Mouse (Mus musculus) limb, embryonic 12.5 days (tissue): ENCODE data around the gene Ccdc36. TPM values are rescaled to one million over a fixed set of nuclear protein-coding genes. Genes with fewer than 3 reads are reported as not detected.
A peak's percentile ranks its signal among the peaks of the same experiment; 100 is the strongest.

Experiments
- ATAC-seq: fragments of 200-750 bp; cut with Nextera tagmentation; 2 replicates; pipeline ENCODE4 v1.8.0; 2017; ENCODE audit warnings: low read depth, moderate TSS enrichment; ENCODE audit not compliant: insufficient number of reproducible peaks, insufficient read depth, low FRiP score, low TSS enrichment
- H3K27ac ChIP-seq: fragments of 300-500 bp; sonication (generic); 2 replicates; pipeline ENCODE4 v1.5.1; 2016; ENCODE audit warnings: mild to moderate bottlenecking, moderate library complexity
- H3K27me3 ChIP-seq: fragments of 300-500 bp; sonication (generic); 2 replicates; pipeline ENCODE4 v1.6.1; 2016; ENCODE audit warnings: mild to moderate bottlenecking, moderate library complexity
- H3K36me3 ChIP-seq: fragments of 300-500 bp; sonication (generic); 2 replicates; pipeline ENCODE4 v1.6.1; 2016; ENCODE audit warnings: mild to moderate bottlenecking, moderate library complexity
- H3K4me1 ChIP-seq: fragments of 300-500 bp; sonication (generic); replicated peaks from 2 replicates; pipeline ENCODE4 v1.6.1; 2016
- H3K4me2 ChIP-seq: fragments of 300-500 bp; sonication (generic); 2 replicates; pipeline ENCODE4 v1.6.1; 2016; ENCODE audit warnings: mild to moderate bottlenecking, moderate library complexity
- H3K4me3 ChIP-seq: fragments of 300-500 bp; sonication (generic); replicated peaks from 2 replicates; pipeline ENCODE4 v1.5.1; 2016; ENCODE audit warnings: mild to moderate bottlenecking
- H3K9ac ChIP-seq: fragments of 300-500 bp; sonication (generic); replicated peaks from 2 replicates; pipeline ENCODE4 v1.6.1; 2016; ENCODE audit warnings: mild to moderate bottlenecking, moderate library complexity
- H3K9me3 ChIP-seq: fragments of 300-500 bp; sonication (generic); 2 replicates; pipeline ENCODE4 v1.6.1; 2016; ENCODE audit warnings: mild to moderate bottlenecking, moderate library complexity
- WGBS: fragments of 180-500 bp; shearing (Covaris S2); methylation state at CpG from one replicate; pipeline ENCODE4 v1.1.7; 2016; 5-methylcytosine and 5-hydroxymethylcytosine counted together
- polyA plus RNA-seq: library from polyadenylated mRNA; unstranded; fragments of >200 nt; fragmentation: Nextera tagmentation; extraction: Ambion mirVana; gene quantifications from 2 replicates; pipeline ENCODE4 v1.2.1, GENCODE M21; 2016

The Ccdc36 gene
- polyA plus RNA-seq, 1 experiment from 2014 or later, result 2.1 TPM

GRCm38 (mm10) chr9:108445125-108445524 lies 16.8 kb upstream of the Ccdc36 start:
- no peak for ATAC-seq
- WGBS, result 65% methylated on average over 9 of the region's 9 CpGs

GRCm38 (mm10) chr9:108441236-108441919 lies 13.1 kb upstream of the Ccdc36 start:
- whole genome bisulfite sequencing, result 92% methylated on average over 11 of the region's 11 CpGs
- H3K9ac ChIP-seq, result no peak overlapping the region
- no peaks in the 10 kb centered on the region for H3K27me3 ChIP-seq
- H3K4me1 ChIP-seq, result 0 out of 2 replicates have a peak, but pooled peaks cover 3% of the 10 kb centered on the region
- H3K27ac ChIP-seq, result no peak overlapping the region
- H3K9me3 ChIP-seq, result no peaks in the 10 kb centered on the region
- ATAC-seq, result no peak
- H3K4me3 ChIP-seq, result no peak overlapping the region
- H3K4me2 ChIP-seq, result no peak overlapping the region
- no peaks in the 10 kb centered on the region for H3K36me3 ChIP-seq

More at GRCm38 (mm10) chr9:108445125-108445524, 16.8 kb upstream of the Ccdc36 start:
- Histone ChIP-seq H3K36me3 (peaks cover 23% of the 10 kb centered on the region), H3K9ac (no peak overlapping the region), H3K27me3 (no peaks in the 10 kb centered on the region), H3K4me3 (no peak overlapping the region), H3K9me3 (no peaks in the 10 kb centered on the region), H3K4me1 (peaks cover 12% of the 10 kb centered on the region), H3K27ac (no peak overlapping the region), H3K4me2 (no peak overlapping the region)

- no peak overlapping the region for H3K4me2 ChIP-seq
- H3K4me1 ChIP-seq, result 0 out of 2 replicates have a peak, but pooled peaks cover 2% of the 10 kb centered on the region
- no peak overlapping the region; the same call in 1 of the 2 replicates for H3K9ac ChIP-seq
- H3K27ac ChIP-seq, result no peak overlapping the region
- ATAC-seq, result no peak
- no peaks in the 10 kb centered on the region for H3K27me3 ChIP-seq
- WGBS, result 80% methylated on average over 5 of the region's 5 CpGs
- H3K36me3 ChIP-seq, result no peaks in the 10 kb centered on the region
- H3K4me3 ChIP-seq, result no peak overlapping the region
- no peaks in the 10 kb centered on the region for H3K9me3 ChIP-seq
These were observed 12.2 kb upstream of the Ccdc36 start for GRCm38 (mm10) chr9:108440485-108440884.

GRCm38 (mm10) chr9:108439176-108439575 lies 10.9 kb upstream of the Ccdc36 start:
- H3K27ac ChIP-seq, result no peak overlapping the region
- no peaks in the 10 kb centered on the region for H3K9me3 ChIP-seq
- H3K4me3 ChIP-seq, result no peak overlapping the region
- 81% methylated on average over 6 of the region's 6 CpGs for WGBS
- no peaks in the 10 kb centered on the region for H3K36me3 ChIP-seq
- no peak for ATAC-seq
- no peaks in the 10 kb centered on the region for H3K27me3 ChIP-seq
- no peak overlapping the region for H3K4me2 ChIP-seq
- H3K4me1 ChIP-seq, result no peaks in the 10 kb centered on the region
- H3K9ac ChIP-seq, result no peak overlapping the region

- Histone ChIP-seq H3K4me1 (0 out of 2 replicates have a peak, but pooled peaks cover 5% of the 10 kb centered on the region), H3K9me3 (no peaks in the 10 kb centered on the region), H3K27me3 (no peaks in the 10 kb centered on the region), H3K4me3 (no peak within 1 kb of the TSS), H3K4me2 (no peak within 1 kb of the TSS), H3K36me3 (no peaks in the 10 kb centered on the region), H3K27ac (no peak within 1 kb of the TSS), H3K9ac (no peak within 1 kb of the TSS)
- 82% methylated on average over 3 of the region's 3 CpGs for WGBS
- ATAC-seq, result no peak
These were observed 7.9 kb upstream of the Ccdc36 start, which contains the start of gene BC048562 for GRCm38 (mm10) chr9:108436182-108436581. Gene BC048562, plus strand, starts transcription at chr9:108436482.

GRCm38 (mm10) chr9:108431431-108432067 lies 3.3 kb upstream of the Ccdc36 start:
- 0 out of 2 replicates have a peak overlapping the region, but pooled peaks have one; percentile 32 for H3K9ac ChIP-seq
- no peaks in the 10 kb centered on the region for H3K27me3 ChIP-seq
- H3K9me3 ChIP-seq, result no peaks in the 10 kb centered on the region
- no peaks in the 10 kb centered on the region for H3K36me3 ChIP-seq
- peak overlapping the region; percentile 27 for H3K4me3 ChIP-seq
- H3K4me1 ChIP-seq, result 0 out of 2 replicates have a peak, but pooled peaks cover 5% of the 10 kb centered on the region
- no peak overlapping the region for H3K27ac ChIP-seq
- peak overlapping the region; percentile 50 for H3K4me2 ChIP-seq
- WGBS, result 36% methylated on average over 32 of the region's 32 CpGs
- no peak; the same call in 1 of the 2 replicates for ATAC-seq

GRCm38 (mm10) chr9:108412221-108412620 lies 16.1 kb downstream of the Ccdc36 start:
- Histone ChIP-seq H3K9me3 (no peaks in the 10 kb centered on the region), H3K27me3 (no peaks in the 10 kb centered on the region), H3K36me3 (no peaks in the 10 kb centered on the region), H3K4me1 (no peaks in the 10 kb centered on the region), H3K4me2 (no peak overlapping the region), H3K9ac (no peak overlapping the region), H3K27ac (no peak overlapping the region), H3K4me3 (no peak overlapping the region)
- ATAC-seq, result no peak
- WGBS, result 81% methylated on average over 1 of the region's 1 CpGs

GRCm38 (mm10) chr9:108411381-108411942 lies 16.8 kb downstream of the Ccdc36 start:
- no peaks in the 10 kb centered on the region for H3K27me3 ChIP-seq
- H3K9ac ChIP-seq, result no peak overlapping the region
- no peak overlapping the region for H3K4me2 ChIP-seq
- H3K9me3 ChIP-seq, result no peaks in the 10 kb centered on the region
- H3K36me3 ChIP-seq, result no peaks in the 10 kb centered on the region
- no peak for ATAC-seq
- WGBS, result 83% methylated on average over 9 of the region's 9 CpGs
- H3K4me1 ChIP-seq, result no peaks in the 10 kb centered on the region
- no peak overlapping the region for H3K4me3 ChIP-seq
- no peak overlapping the region for H3K27ac ChIP-seq

GRCm38 (mm10) chr9:108409535-108409934 lies 18.7 kb downstream of the Ccdc36 start:
- Histone ChIP-seq H3K4me1 (no peaks in the 10 kb centered on the region), H3K9me3 (no peaks in the 10 kb centered on the region), H3K27ac (no peak overlapping the region), H3K27me3 (no peaks in the 10 kb centered on the region), H3K4me2 (no peak overlapping the region), H3K9ac (no peak overlapping the region), H3K4me3 (no peak overlapping the region), H3K36me3 (no peaks in the 10 kb centered on the region)
- no peak for ATAC-seq
- WGBS, result 94% methylated on average over 4 of the region's 4 CpGs

- no peak overlapping the region for H3K9ac ChIP-seq
- 83% methylated on average over 8 of the region's 8 CpGs for WGBS
- no peaks in the 10 kb centered on the region for H3K36me3 ChIP-seq
- no peak for ATAC-seq
- H3K4me1 ChIP-seq, result no peaks in the 10 kb centered on the region
- no peaks in the 10 kb centered on the region for H3K9me3 ChIP-seq
- no peak overlapping the region for H3K4me3 ChIP-seq
- no peak overlapping the region for H3K4me2 ChIP-seq
- no peak overlapping the region for H3K27ac ChIP-seq
- H3K27me3 ChIP-seq, result no peaks in the 10 kb centered on the region
These were observed 23.8 kb downstream of the Ccdc36 start for GRCm38 (mm10) chr9:108404451-108404850.

- Histone ChIP-seq H3K9ac (no peak overlapping the region), H3K9me3 (no peaks in the 10 kb centered on the region), H3K27ac (no peak overlapping the region), H3K36me3 (no peaks in the 10 kb centered on the region), H3K4me2 (no peak overlapping the region), H3K27me3 (no peaks in the 10 kb centered on the region), H3K4me1 (no peaks in the 10 kb centered on the region), H3K4me3 (no peak overlapping the region)
- no peak for ATAC-seq
- WGBS, result 84% methylated on average over 4 of the region's 4 CpGs
These were observed 25.2 kb downstream of the Ccdc36 start for GRCm38 (mm10) chr9:108403081-108403480.
